Mouse (Mus musculus): ENCODE measurements at regions not wholly inside any gene's neighbourhood (a gene's known extent, or its start where the extent isn't known, plus 50 kb on each side); places are given as distances from the start of the nearest gene placed in this dataset.

GRCm38 (mm10) chr3:60916411-60916810 lies 86.2 kb upstream of the P2ry1 start:
- no peak for DNase-seq (ENCODE audit: low spot score in 2 of 2)

GRCm38 (mm10) chr3:60917271-60917670 lies 85.3 kb upstream of the P2ry1 start:
- no peak for DNase-seq (ENCODE audit: low spot score in 2 of 2)

GRCm38 (mm10) chr3:60926024-60926547 lies 76.5 kb upstream of the P2ry1 start:
- no peak for DNase-seq (ENCODE audit: low spot score in 2 of 2)

- DNase-seq (ENCODE audit: low spot score in 2 of 2) = no peak
These were observed 73.7 kb upstream of the P2ry1 start for GRCm38 (mm10) chr3:60928910-60929309.

- no peak for DNase-seq (ENCODE audit: low spot score in 2 of 2)
These were observed 68.1 kb upstream of the P2ry1 start for GRCm38 (mm10) chr3:60934492-60934891.

- DNase-seq (ENCODE audit: low spot score in 2 of 2) = no peak
These were observed 61.1 kb upstream of the P2ry1 start for GRCm38 (mm10) chr3:60941451-60941850.

- no peak for DNase-seq (ENCODE audit: low spot score in 2 of 2)
These were observed 53.7 kb upstream of the P2ry1 start for GRCm38 (mm10) chr3:60948897-60949296.

Data from urinary bladder, postnatal 36 days (tissue).